Mouse (Mus musculus) liver, postnatal 0 days (tissue): ENCODE measurements around the gene Dennd4c.

Experiments used
- CTCF ChIP-seq: sonication (generic); IDR thresholded peaks from 2 replicates; pipeline ENCODE4 v1.5.1; 2016; ENCODE audit warnings: antibody characterized with exemption, low read depth
- EP300 ChIP-seq: IDR thresholded peaks from 2 replicates; pipeline ENCODE4 v1.6.1; 2016; ENCODE audit warnings: antibody characterized with exemption, low read depth, mild to moderate bottlenecking

DNA sequence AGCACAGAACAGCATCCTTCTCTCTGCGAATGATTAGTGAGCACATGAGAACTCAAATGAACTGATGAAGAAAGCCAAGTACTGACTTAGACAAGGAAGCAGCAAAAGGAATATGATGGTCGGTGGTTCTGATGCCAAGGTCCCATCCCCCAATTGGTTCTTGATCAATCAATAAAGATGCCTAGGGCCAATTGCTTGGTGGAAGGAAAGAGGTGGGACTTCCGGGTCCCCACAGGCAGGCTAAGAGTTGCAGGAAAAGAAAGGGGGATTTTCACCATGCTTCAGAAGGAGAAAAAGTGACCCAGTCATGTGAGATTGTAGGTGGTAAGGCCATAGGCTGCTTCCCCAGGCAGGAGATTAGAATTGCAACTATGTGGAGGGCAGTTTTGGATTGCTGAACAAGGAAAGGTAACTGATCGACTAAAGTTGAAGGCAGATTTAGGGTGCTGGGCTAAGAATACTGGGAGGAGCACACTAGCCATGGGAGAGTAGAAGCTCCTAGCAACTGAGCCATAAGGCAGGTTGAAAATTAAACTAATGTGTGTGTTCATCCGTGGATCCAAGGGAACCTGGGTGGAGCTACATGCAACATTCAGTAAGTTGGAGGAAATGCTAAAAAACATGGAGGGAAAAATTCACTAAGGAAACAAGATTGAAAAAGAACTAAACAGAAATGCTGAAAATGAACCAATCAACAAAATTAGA is 49.0 kb upstream of the Dennd4c start:
- TF ChIP-seq CTCF (no peak), EP300 (no peak)
